Mouse (Mus musculus): ENCODE measurements around the gene Mrpl16. TPM values are rescaled to one million over a fixed set of nuclear protein-coding genes. Genes with fewer than 3 reads are reported as not detected.
A peak's percentile ranks its signal among the peaks of the same experiment; 100 is the strongest.

Mrpl16 gene
- polyA plus RNA-seq, 1 experiment from 2014 or later: 62.6 TPM

GRCm38 (mm10) chr19:11819143-11819700 is 49.0 kb downstream of the Mrpl16 start, which contains the start of gene Stx3:
Gene Stx3, minus strand, starts transcription at chr19:11819403.
- Histone ChIP-seq H3K4me2 (peak within 1 kb of the TSS; percentile 76), H3K9me3 (replicated peaks) (no peaks in the 10 kb centered on the region), H3K27ac (no peak within 1 kb of the TSS), H3K27me3 (replicated peaks) (peaks cover 59% of the 10 kb centered on the region), H3K4me1 (peaks cover 14% of the 10 kb centered on the region; the same call in 1 of the 2 replicates), H3K4me3 (peak within 1 kb of the TSS; percentile 58), H3K9ac (peak within 1 kb of the TSS; percentile 46), H3K36me3 (no peaks in the 10 kb centered on the region)
- ATAC-seq: no peak
- 1% methylated on average over 20 of the region's 20 CpGs for WGBS (ENCODE audit: insufficient replicate concordance)

DNA sequence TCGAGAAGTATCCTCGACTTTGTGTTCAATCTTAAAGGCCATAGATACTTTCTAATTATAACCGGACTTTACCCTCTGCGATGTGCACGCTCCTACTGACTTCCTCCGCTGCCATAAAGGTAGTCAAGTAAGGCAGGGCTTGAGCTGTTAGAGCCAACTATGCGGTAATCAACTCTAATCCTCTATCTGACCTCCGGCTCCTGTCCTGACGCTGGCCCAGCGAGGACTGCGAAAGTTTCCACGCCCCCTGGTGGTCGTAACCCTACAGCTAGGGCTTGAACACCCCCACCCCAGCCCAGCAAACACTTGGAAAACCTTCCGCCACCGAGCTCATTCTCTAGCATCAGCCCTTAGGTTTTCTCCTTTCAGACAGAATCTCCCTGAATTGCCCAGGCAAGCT is 49.6 kb downstream of the Mrpl16 start:
- H3K27ac ChIP-seq: no peak overlapping the region
- no peaks in the 10 kb centered on the region for H3K9me3 ChIP-seq (replicated peaks)
- peaks cover 57% of the 10 kb centered on the region for H3K27me3 ChIP-seq (replicated peaks)
- peak overlapping the region; percentile 76 for H3K4me2 ChIP-seq
- 2% methylated on average over 15 of the region's 15 CpGs for WGBS (ENCODE audit: insufficient replicate concordance)
- H3K36me3 ChIP-seq: no peaks in the 10 kb centered on the region
- peaks cover 14% of the 10 kb centered on the region; the same call in 1 of the 2 replicates for H3K4me1 ChIP-seq
- peak overlapping the region; percentile 58 for H3K4me3 ChIP-seq
- ATAC-seq: no peak
- H3K9ac ChIP-seq: no peak overlapping the region

DNA sequence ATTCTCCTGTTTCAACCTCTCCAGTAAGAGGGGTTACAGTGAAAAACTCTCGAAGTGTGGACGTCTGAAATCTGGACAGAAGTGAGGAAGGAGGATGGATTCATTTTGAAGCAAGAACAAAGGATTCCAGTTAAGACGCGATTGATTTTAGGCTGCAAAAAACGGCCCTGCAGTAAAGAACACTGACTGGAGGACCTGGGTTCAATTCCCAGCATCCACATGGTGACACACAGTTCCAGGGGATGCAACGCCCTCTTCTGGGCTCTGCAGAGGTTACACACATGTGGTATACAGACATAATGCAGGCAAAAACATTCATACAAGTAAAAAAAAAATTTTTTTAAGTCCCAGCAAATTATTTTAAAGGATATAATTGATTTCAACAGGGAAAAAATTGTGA is 50.0 kb downstream of the Mrpl16 start:
- no peak overlapping the region for H3K9ac ChIP-seq
- ATAC-seq: no peak
- WGBS (ENCODE audit: insufficient replicate concordance): 31% methylated on average over 6 of the region's 6 CpGs
- peak overlapping the region; percentile 58; the same call in 1 of the 2 replicates for H3K4me3 ChIP-seq
- no peaks in the 10 kb centered on the region for H3K36me3 ChIP-seq
- peaks cover 53% of the 10 kb centered on the region for H3K27me3 ChIP-seq (replicated peaks)
- no peaks in the 10 kb centered on the region for H3K9me3 ChIP-seq (replicated peaks)
- peak overlapping the region; percentile 76 for H3K4me2 ChIP-seq
- H3K4me1 ChIP-seq: peaks cover 14% of the 10 kb centered on the region; the same call in 1 of the 2 replicates
- H3K27ac ChIP-seq: no peak overlapping the region

DNA sequence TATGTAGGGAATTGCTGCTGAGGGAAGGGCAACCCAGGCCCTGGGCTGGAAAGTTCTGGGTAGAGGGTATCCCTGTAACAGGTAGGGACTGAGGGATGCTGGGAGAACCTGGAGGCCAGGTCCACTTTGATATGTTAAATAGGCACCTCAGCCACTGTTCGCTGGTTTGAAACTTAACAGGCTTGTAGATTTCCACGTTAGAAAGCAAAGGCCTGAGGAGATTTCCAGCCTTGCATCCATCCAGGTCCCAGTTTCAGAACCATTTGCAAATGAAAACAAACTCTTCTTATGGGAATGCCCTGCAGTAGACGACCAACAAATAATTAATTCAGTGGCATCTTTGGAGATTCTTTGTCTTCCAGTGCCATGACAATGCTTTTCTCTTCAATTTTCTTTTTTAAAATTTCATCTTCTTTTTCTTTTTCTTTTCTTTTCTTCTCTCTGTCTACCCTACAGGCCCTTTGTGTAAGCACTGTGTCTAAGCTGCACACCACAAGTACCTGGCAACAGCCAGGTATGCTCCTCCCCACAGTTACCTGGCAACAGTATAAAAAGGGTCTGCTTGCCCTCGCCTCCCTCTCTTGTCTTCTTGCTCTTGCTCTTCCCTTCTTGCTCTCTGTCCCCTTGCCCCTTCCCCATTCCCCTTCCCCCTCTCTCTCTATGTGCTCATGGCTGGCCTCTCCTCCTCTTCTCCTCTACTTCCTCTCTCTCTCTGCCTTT is 53.3 kb downstream of the Mrpl16 start:
- Histone ChIP-seq H3K4me1 (peaks cover 11% of the 10 kb centered on the region; the same call in 1 of the 2 replicates), H3K9ac (no peak overlapping the region), H3K27me3 (replicated peaks) (peaks cover 23% of the 10 kb centered on the region), H3K27ac (no peak overlapping the region), H3K4me2 (no peak overlapping the region), H3K4me3 (no peak overlapping the region), H3K36me3 (no peaks in the 10 kb centered on the region), H3K9me3 (replicated peaks) (no peaks in the 10 kb centered on the region)
- 28% methylated on average over 4 of the region's 4 CpGs for WGBS (ENCODE audit: insufficient replicate concordance)
- no peak for ATAC-seq

Other genes with a start within 250 kb of the Mrpl16 start
- gene Ms4a4d, start 233.6 kb upstream of the Mrpl16 start, polyA plus RNA-seq (2016; fragmentation: Nextera tagmentation; extraction: Ambion mirVana): 0.31 and 0.38 TPM in 2 replicates
- 2.4 and 2.7 TPM in 2 replicates for gene Ms4a6d, start 165.5 kb upstream of the Mrpl16 start, polyA plus RNA-seq (2016; fragmentation: Nextera tagmentation; extraction: Ambion mirVana)
- 0.20 and 0.52 TPM in 2 replicates for gene Ms4a2, start 146.7 kb upstream of the Mrpl16 start, polyA plus RNA-seq (2016; fragmentation: Nextera tagmentation; extraction: Ambion mirVana)
- 4.5 and 6.4 TPM in 2 replicates for gene Ms4a3, start 129.5 kb upstream of the Mrpl16 start, polyA plus RNA-seq (2016; fragmentation: Nextera tagmentation; extraction: Ambion mirVana)
- gene Oosp2, start 109.8 kb upstream of the Mrpl16 start, polyA plus RNA-seq (2016; fragmentation: Nextera tagmentation; extraction: Ambion mirVana): 0.55 and 0.63 TPM in 2 replicates
- not detected in 2 replicates for gene Oosp1, start 79.2 kb upstream of the Mrpl16 start, polyA plus RNA-seq (2016; fragmentation: Nextera tagmentation; extraction: Ambion mirVana)
- gene Oosp3, start 73.3 kb upstream of the Mrpl16 start, polyA plus RNA-seq (2016; fragmentation: Nextera tagmentation; extraction: Ambion mirVana): not detected in 2 replicates
- not detected in 2 replicates for gene Gif, start 22.8 kb upstream of the Mrpl16 start, polyA plus RNA-seq (2016; fragmentation: Nextera tagmentation; extraction: Ambion mirVana)
- 2.5 TPM in 2 replicates for gene Stx3, start 49.0 kb downstream of the Mrpl16 start, polyA plus RNA-seq (2016; fragmentation: Nextera tagmentation; extraction: Ambion mirVana)
- not detected in 2 replicates for gene Olfr1417, start 68.8 kb downstream of the Mrpl16 start, polyA plus RNA-seq (2016; fragmentation: Nextera tagmentation; extraction: Ambion mirVana)
- not detected in 2 replicates for gene Olfr1418, start 90.7 kb downstream of the Mrpl16 start, polyA plus RNA-seq (2016; fragmentation: Nextera tagmentation; extraction: Ambion mirVana)
- gene Olfr1419, start 104.7 kb downstream of the Mrpl16 start, polyA plus RNA-seq (2016; fragmentation: Nextera tagmentation; extraction: Ambion mirVana): not detected in 2 replicates
- gene Olfr1420, start 116.2 kb downstream of the Mrpl16 start, polyA plus RNA-seq (2016; fragmentation: Nextera tagmentation; extraction: Ambion mirVana): not detected in 2 replicates
- gene Patl1, start 142.0 kb downstream of the Mrpl16 start, polyA plus RNA-seq (2016; fragmentation: Nextera tagmentation; extraction: Ambion mirVana): 10.7 and 11.1 TPM in 2 replicates
- gene Osbp, start 195.6 kb downstream of the Mrpl16 start, polyA plus RNA-seq (2016; fragmentation: Nextera tagmentation; extraction: Ambion mirVana): 2.8 and 3.0 TPM in 2 replicates